Mouse (Mus musculus) ES-Bruce4 (cell line): ENCODE results near the gene Cisd3.

ENCODE experiments used
- CTCF ChIP-seq: IDR thresholded peaks from one replicate; pipeline ENCODE4 v1.8.1; 2011; ENCODE audit warnings: low read depth, low read length
- EP300 ChIP-seq: IDR thresholded peaks from 2 replicates; pipeline ENCODE4 v1.6.1; 2011; ENCODE audit warnings: low read depth, low read length; ENCODE audit not compliant: insufficient read depth
- POLR2A ChIP-seq: IDR thresholded peaks from one replicate; pipeline ENCODE4 v1.8.1; 2011; ENCODE audit warnings: low read length; ENCODE audit not compliant: insufficient read depth

DNA sequence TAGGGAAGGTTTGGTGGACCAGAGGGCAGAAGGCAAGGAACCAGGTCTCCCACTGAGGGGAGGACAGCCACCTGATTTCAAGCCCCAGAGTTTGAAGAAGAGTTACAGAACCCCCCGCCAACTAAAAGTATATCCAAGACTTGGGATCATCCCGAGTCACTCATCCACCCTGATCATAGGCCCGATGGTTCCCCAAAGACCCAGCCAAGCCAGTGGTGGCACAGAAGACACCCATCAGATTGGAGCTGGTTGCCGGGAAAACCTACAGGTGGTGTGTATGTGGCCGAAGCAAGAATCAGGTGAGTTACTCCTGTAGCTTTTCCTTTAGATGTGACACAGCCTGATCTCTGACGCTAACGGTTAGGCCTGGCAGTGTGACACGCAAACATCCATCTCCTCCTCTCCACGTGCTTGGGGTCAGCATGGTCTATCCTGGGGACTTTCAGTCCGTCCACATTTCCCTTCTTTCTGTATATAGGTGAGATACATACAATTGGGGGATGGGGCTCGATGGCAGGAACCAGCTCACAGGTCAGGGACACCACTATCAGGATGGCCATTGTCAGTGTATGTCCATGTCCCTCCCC lies 789 bp downstream of the Cisd3 start:
- TF ChIP-seq CTCF (no peak), POLR2A (no peak), EP300 (no peak)
